12 mouse cellular contexts compared by ENCODE assay signal in genomic region chr8:26533444-26534421, GRCm38 (mm10).
DNase-seq lines count a peak whose midpoint lies in the region; ATAC-seq and TF ChIP-seq lines count a peak whose summit lies in the region.
"Had no signal": no experiment of that assay in that cellular context is flagged by ENCODE, and none has a peak within 500 bp of the region (broad histone marks: within the 10 kb centered on the region; RNA-seq: fewer than 3 reads in every experiment).

No protein-coding gene starts in this region.

- peak; percentile 8 to 14 for DNase-seq in heart, adult 18-20 months
- DNase-seq in heart, postnatal 25 days (ENCODE audit: low spot score) = no peak
- peak; percentile 96 to 97 for DNase-seq in cerebellum, adult 2 months
- peak; percentile 47 to 60 for DNase-seq in left cerebral cortex, postnatal 36 days (ENCODE audit: low spot score in 2 of 2)
- DNase-seq in gastrocnemius, postnatal 36 days = no peak
- no peak for DNase-seq in urinary bladder, postnatal 25 days (ENCODE audit: low spot score)

- TF ChIP-seq POLR2A in cerebellum, adult 2 months (IDR thresholded peaks at IDR 0.05; ENCODE audit: borderline replicate concordance, insufficient read depth, low read length) = 0 out of 2 replicates have a peak, but pooled peaks have one; percentile 32

- no peak; the same call in 1 of the 2 replicates for TF ChIP-seq CTCF in cerebellum, adult 2 months (IDR thresholded peaks at IDR 0.05; ENCODE audit: borderline replicate concordance, insufficient read depth, low read depth, low read length)

- peaks cover 13% of the 10 kb centered on the region; the same call in 1 of the 2 replicates for H3K4me1 ChIP-seq in cerebellum, adult 2 months (ENCODE audit: control insufficient read depth, insufficient read depth, low read length)
- H3K4me1 ChIP-seq in heart, embryonic 14.5 days (ENCODE audit: control insufficient read depth in 2 of 2, insufficient read depth in 2 of 2, low read length in 2 of 2) = peaks cover 4 to 8% of the 10 kb centered on the region in 2 experiments; a peak in 1 of 4 replicates
- H3K4me1 ChIP-seq: liver, embryonic 15.5 days had no signal

- peak overlapping the region; percentile 1 for H3K4me3 ChIP-seq in cerebellum, adult 2 months (replicated peaks; ENCODE audit: insufficient read depth, low read depth, low read length)
- no peak overlapping the region for H3K4me3 ChIP-seq in heart, embryonic 14.5 days (ENCODE audit: control insufficient read depth in 1 of 2, insufficient read depth in 1 of 2, low read depth in 1 of 2, low read length in 2 of 2)
- H3K4me3 ChIP-seq: liver, embryonic 15.5 days; myocyte had no signal

- no peak overlapping the region for H3K9ac ChIP-seq in heart, embryonic 14.5 days (ENCODE audit: low read length)
- H3K9ac ChIP-seq: liver, embryonic 15.5 days had no signal

- no peak for ATAC-seq in heart, embryonic 14.5 days (ENCODE audit: insufficient number of reproducible peaks, insufficient read depth, low FRiP score, low read depth)
- no peak for ATAC-seq in erythroid progenitor cell, adult 5-6 weeks (replicated peaks; ENCODE audit: low FRiP score, poor library complexity, severe bottlenecking)
- ATAC-seq: activated CD4-positive, CD25-positive, alpha-beta regulatory T cell, adult 4 months had no signal

- intact Hi-C loops in heart, postnatal 25 days (cut with DNase I) = no loop called here
- intact Hi-C loops in left cerebral cortex, postnatal 36 days (cut with DNase I) = loop anchor here (10.0 kb wide), 2 partner anchors 271 to 451 kb away; no protein-coding TSS in a partner anchor
- intact Hi-C loops in gastrocnemius, postnatal 36 days (cut with DNase I) = no loop called here

- no peaks in the 10 kb centered on the region for H3K9me3 ChIP-seq in heart, embryonic 14.5 days (ENCODE audit: control insufficient read depth, low read length)
- H3K9me3 ChIP-seq: liver, embryonic 15.5 days had no signal

- no peaks in the 10 kb centered on the region for H3K27me3 ChIP-seq in cerebellum, adult 2 months (ENCODE audit: control insufficient read depth, insufficient read depth, low read length)
- H3K27me3 ChIP-seq in heart, embryonic 14.5 days (ENCODE audit: control insufficient read depth, insufficient read depth, low read length) = no peaks in the 10 kb centered on the region
- H3K27me3 ChIP-seq: CH12.LX; liver, embryonic 15.5 days had no signal

- H3K4me2 ChIP-seq in heart, embryonic 14.5 days (ENCODE audit: low read length) = peak overlapping the region; percentile 35
- H3K4me2 ChIP-seq: liver, embryonic 15.5 days had no signal

- no peaks in the 10 kb centered on the region for H3K36me3 ChIP-seq in heart, embryonic 14.5 days (ENCODE audit: control insufficient read depth, insufficient read depth, low read length)
- H3K36me3 ChIP-seq: liver, embryonic 15.5 days had no signal

- H3K27ac ChIP-seq in cerebellum, adult 2 months (ENCODE audit: insufficient read depth, low read length) = peak overlapping the region; percentile 31
- H3K27ac ChIP-seq in heart, embryonic 14.5 days (replicated peaks in 1 of 2; ENCODE audit: control insufficient read depth in 1 of 2, insufficient read depth in 1 of 2, low read depth in 2 of 2, low read length in 2 of 2) = no peak overlapping the region
- H3K27ac ChIP-seq: liver, embryonic 15.5 days had no signal

- 6% methylated on average over 22 of the region's 22 CpGs for WGBS in cerebellum, adult 2 months
- WGBS in heart, embryonic 14.5 days = 33% methylated on average over 22 of the region's 22 CpGs

Comparison
In these comparisons a context has a peak if more than half of its experiments do, and no peak if none do; other contexts are left out.
1. DNase-seq: peak in heart, adult 18-20 months (2 of 2), cerebellum, adult 2 months (2 of 2) and left cerebral cortex, postnatal 36 days (2 of 2); none in heart, postnatal 25 days (single experiment), gastrocnemius, postnatal 36 days (0 of 2) and urinary bladder, postnatal 25 days (single experiment).